Mouse (Mus musculus) forebrain, postnatal 0 days (tissue): ENCODE measurements around the gene Dennd2a. TPM values are rescaled to one million over a fixed set of nuclear protein-coding genes. Genes with fewer than 3 reads are reported as not detected.

ENCODE experiments used
- ATAC-seq: fragments of 200-750 bp; cut with Nextera tagmentation; 2 replicates; pipeline ENCODE4 v1.8.0; 2017; ENCODE audit warnings: mild to moderate bottlenecking, moderate library complexity
- DNase-seq: peaks from one replicate; pipeline ENCODE4 v3.0.0-alpha.2; 2015
- H3K27ac ChIP-seq: fragments of 300-500 bp; sonication (generic); 2 replicates; pipeline ENCODE4 v1.5.1; 2014; ENCODE audit warnings: low read depth, mild to moderate bottlenecking, antibody characterized with exemption, low read length, moderate library complexity, mixed read lengths
- H3K27me3 ChIP-seq: fragments of 300-500 bp; sonication (generic); 2 replicates; pipeline ENCODE4 v1.6.1; 2014; ENCODE audit warnings: mild to moderate bottlenecking, low read length, mixed read lengths; ENCODE audit not compliant: insufficient read depth
- H3K36me3 ChIP-seq: fragments of 300-500 bp; sonication (generic); 2 replicates; pipeline ENCODE4 v1.6.1; 2014; ENCODE audit warnings: mild to moderate bottlenecking, moderate library complexity; ENCODE audit not compliant: insufficient read depth
- H3K4me1 ChIP-seq: fragments of 300-500 bp; sonication (generic); 2 replicates; pipeline ENCODE4 v1.6.1; 2014; ENCODE audit warnings: antibody characterized with exemption; ENCODE audit not compliant: insufficient read depth
- H3K4me2 ChIP-seq: fragments of 300-500 bp; sonication (generic); 2 replicates; pipeline ENCODE4 v1.6.1; 2014; ENCODE audit warnings: low read depth, mild to moderate bottlenecking, moderate library complexity
- H3K4me3 ChIP-seq: fragments of 300-500 bp; sonication (generic); 2 replicates; pipeline ENCODE4 v1.5.1; 2014; ENCODE audit warnings: low read depth, low read length, mixed read lengths
- H3K9ac ChIP-seq: fragments of 300-500 bp; sonication (generic); 2 replicates; pipeline ENCODE4 v1.6.1; 2014; ENCODE audit warnings: mild to moderate bottlenecking
- H3K9me3 ChIP-seq: fragments of 300-500 bp; sonication (generic); 2 replicates; pipeline ENCODE4 v1.6.1; 2016; ENCODE audit warnings: low read length
- CTCF ChIP-seq: sonication (generic); IDR thresholded peaks from 2 replicates; pipeline ENCODE4 v1.5.1; 2016; ENCODE audit warnings: antibody characterized with exemption, control low read depth, low read depth
- WGBS: fragments of 180-500 bp; shearing (Covaris S2); extraction: QIAGEN DNeasy Blood & Tissue Kit; methylation state at CpG from one replicate; pipeline ENCODE4 v1.1.7; 2014; 5-methylcytosine and 5-hydroxymethylcytosine counted together
- polyA plus RNA-seq: library from polyadenylated mRNA; unstranded; fragments of >200 nt; fragmentation: Nextera tagmentation; extraction: Ambion mirVana; gene quantifications from 2 replicates; pipeline ENCODE4 v1.2.1, GENCODE M21; 2015
- total RNA-seq: library from RNA; depleted of rRNA; stranded (reverse); fragments of >200 nt; gene quantifications from 2 replicates; pipeline ENCODE4 v1.2.3, GENCODE M21; 2014

The Dennd2a gene
- total and polyA plus RNA-seq, 2 experiments from 2014 or later: 8.2 to 13.7 TPM

DNA sequence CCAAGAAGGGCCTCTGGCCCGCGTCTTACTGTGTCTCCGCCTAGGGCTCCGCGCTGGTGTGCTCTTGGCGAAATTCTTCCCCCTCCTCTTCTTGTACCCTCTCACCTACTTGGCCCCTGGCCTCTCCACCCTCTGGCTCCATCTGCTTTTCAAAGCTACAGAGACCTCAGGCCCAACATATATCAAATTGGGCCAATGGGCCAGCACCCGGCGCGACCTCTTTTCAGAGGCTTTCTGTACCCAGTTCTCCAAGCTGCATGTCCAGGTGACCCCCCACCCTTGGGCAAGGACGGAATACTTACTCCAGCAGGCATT lies 16.8 kb upstream of the Dennd2a start:
- Histone ChIP-seq H3K4me2 (peak overlapping the region; percentile 89), H3K4me3 (peak overlapping the region; percentile 66), H3K36me3 (peaks cover 26% of the 10 kb centered on the region), H3K27ac (peak overlapping the region; percentile 90), H3K4me1 (peaks cover 11% of the 10 kb centered on the region; the same call in 1 of the 2 replicates), H3K9me3 (no peaks in the 10 kb centered on the region), H3K9ac (peak overlapping the region; percentile 88), H3K27me3 (no peaks in the 10 kb centered on the region)
- DNase-seq (no peak), ATAC-seq (no peak)
- WGBS: 15% methylated on average over 10 of the region's 10 CpGs
- TF ChIP-seq CTCF: no peak

DNA sequence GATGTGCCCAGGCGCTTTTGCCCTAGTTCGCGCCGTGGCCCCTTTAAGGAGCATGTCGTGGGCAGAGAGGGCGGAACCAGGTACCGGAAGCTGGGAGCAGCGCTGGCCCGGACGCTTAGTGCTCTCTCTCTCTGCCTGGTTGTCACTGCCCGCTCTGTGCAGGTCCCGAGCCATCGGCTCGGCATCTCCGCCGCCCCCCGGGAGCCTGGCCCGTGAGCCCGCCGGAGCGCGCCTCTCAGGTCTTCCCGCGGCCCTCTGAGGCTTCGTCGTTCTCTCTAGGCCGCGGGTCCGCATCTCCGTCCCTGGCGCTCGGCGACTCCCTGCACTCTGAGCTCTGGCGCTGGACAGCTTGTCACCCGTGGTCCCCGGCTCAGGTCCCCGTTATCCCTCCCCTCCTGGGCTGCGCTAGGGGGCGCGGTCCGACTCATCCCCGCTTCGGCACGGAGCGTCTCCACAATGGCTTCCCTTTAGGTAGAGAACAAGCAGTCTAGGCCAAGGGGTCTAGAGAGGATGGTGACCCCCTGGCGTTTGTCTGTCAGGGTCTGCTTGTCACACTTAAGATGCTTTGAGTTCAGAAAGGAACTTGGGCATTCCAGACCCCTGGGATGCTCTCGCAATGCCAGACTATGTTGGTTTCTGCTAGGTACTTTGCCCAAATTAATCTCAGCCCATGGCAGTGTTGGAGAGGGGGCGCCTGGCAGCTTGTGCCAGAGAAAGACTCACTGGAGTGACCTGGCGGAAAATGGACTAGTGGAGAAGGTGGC lies 16.3 kb upstream of the Dennd2a start, which contains the start of gene Adck2:
Gene Adck2, plus strand, starts transcription at position 83 of the 764 bp plus-strand sequence.
- Histone ChIP-seq H3K9ac (peak within 1 kb of the TSS; percentile 88), H3K4me1 (peaks cover 11% of the 10 kb centered on the region; the same call in 1 of the 2 replicates), H3K27ac (peak within 1 kb of the TSS; percentile 90), H3K9me3 (no peaks in the 10 kb centered on the region), H3K4me3 (peak within 1 kb of the TSS; percentile 66), H3K36me3 (peaks cover 21% of the 10 kb centered on the region), H3K27me3 (no peaks in the 10 kb centered on the region), H3K4me2 (peak within 1 kb of the TSS; percentile 89)
- ATAC-seq (peak; percentile 97), DNase-seq (peak; percentile 84)
- under 1% methylated on average over 49 of the region's 49 CpGs for WGBS
- TF ChIP-seq CTCF: peak; percentile 64

DNA sequence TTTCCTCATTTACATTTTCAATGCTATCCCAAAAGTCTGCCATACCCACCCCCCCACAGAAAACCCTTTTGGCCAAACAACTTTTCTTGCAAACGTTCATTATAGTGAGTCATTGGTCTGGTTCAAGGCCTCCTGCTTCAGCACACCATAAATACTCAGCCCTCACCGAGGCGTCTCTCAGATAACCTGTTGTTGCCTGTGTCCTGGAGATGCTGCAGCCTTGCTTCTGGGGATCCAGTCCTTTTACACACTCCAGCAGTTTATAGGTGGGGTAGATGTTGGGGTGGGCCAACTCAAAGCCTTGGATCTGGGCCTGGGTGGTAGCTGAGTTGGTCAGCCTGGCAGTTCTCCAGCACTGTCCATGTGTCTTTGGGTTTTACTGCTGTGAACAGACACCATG lies 12.8 kb upstream of the Dennd2a start:
- Histone ChIP-seq H3K9ac (no peak overlapping the region), H3K4me3 (no peak overlapping the region), H3K4me1 (peaks cover 11% of the 10 kb centered on the region; the same call in 1 of the 2 replicates), H3K27me3 (no peaks in the 10 kb centered on the region), H3K27ac (no peak overlapping the region), H3K9me3 (no peaks in the 10 kb centered on the region), H3K36me3 (no peaks in the 10 kb centered on the region), H3K4me2 (no peak overlapping the region)
- no peak for ATAC-seq
- no peak for DNase-seq
- 82% methylated on average over 3 of the region's 3 CpGs for WGBS
- no peak for TF ChIP-seq CTCF

DNA sequence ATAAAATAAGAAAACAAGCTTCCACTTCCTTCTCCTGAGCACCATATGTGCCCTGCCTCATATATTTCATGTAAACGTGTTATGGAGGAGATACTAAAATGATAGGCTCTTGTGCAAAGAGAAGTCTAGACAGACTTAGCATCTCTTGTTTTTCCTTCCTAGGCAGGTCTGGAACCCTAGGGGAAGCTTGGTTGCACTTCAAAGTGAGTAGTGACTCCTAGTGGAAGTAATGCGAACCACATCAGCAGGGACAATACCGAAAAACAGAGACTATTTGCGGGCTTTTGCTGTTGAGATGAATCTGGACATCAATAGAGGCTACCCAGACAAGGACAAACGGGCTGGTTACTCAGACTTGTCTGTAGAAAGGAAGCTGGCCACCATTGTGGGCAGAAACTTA lies 9.9 kb upstream of the Dennd2a start:
- ATAC-seq (peak; percentile 65), DNase-seq (peak; percentile 72)
- peak; percentile 86 for TF ChIP-seq CTCF
- Histone ChIP-seq H3K4me2 (no peak overlapping the region), H3K9ac (no peak overlapping the region), H3K9me3 (no peaks in the 10 kb centered on the region), H3K27me3 (no peaks in the 10 kb centered on the region), H3K27ac (no peak overlapping the region), H3K4me3 (no peak overlapping the region), H3K36me3 (no peaks in the 10 kb centered on the region), H3K4me1 (no peaks in the 10 kb centered on the region)
- 10% methylated on average over 5 of the region's 5 CpGs for WGBS

DNA sequence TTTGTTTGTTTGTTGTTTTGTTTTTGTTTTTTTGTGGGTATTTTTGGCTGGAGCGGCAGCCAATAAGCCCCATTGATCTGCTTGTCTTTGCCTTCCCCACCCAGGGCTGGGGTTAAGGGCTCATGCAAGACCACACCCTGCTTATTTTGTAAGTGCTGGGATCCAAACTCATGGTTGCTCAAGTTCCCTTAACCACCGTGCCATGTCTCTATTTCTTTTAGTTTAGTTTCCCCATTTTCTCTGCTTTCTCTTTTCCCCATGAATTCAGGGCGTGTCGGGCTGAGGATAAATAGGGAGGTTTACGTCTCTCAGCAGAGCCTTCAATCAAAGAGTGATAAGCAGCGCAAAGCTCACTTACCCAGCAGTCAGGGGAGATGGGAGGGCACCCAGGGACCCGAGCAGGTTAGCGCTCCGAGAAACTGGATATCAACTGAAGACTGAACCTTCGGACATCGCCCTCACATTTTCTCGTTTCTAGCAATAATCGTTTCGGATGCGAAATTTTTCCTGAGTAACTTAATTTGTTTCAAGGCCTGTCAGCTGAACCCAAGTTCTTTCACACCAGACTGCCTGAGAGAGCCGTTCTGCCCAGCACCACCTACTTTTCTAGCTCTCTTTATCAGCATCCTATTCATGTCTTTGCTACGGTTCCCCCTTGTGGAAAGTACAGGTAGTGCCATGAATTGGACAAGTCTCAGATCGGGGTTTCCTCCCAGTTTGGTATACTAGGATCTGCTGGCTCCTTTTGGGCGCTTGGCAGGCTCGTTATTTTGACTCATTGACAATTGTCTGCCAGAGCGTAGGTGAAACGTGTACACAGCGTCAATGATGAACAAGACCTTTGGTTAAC lies 4.7 kb upstream of the Dennd2a start:
- Histone ChIP-seq H3K27me3 (no peaks in the 10 kb centered on the region), H3K4me1 (peaks cover 7% of the 10 kb centered on the region), H3K9ac (no peak overlapping the region), H3K9me3 (no peaks in the 10 kb centered on the region), H3K27ac (no peak overlapping the region), H3K4me3 (peak overlapping the region; percentile 9; the same call in 1 of the 2 replicates), H3K36me3 (no peaks in the 10 kb centered on the region), H3K4me2 (peak overlapping the region; percentile 40)
- DNase-seq: peak; percentile 93
- 20% methylated on average over 23 of the region's 23 CpGs for WGBS
- peak; percentile 95 for TF ChIP-seq CTCF
- peak; percentile 66 for ATAC-seq

DNA sequence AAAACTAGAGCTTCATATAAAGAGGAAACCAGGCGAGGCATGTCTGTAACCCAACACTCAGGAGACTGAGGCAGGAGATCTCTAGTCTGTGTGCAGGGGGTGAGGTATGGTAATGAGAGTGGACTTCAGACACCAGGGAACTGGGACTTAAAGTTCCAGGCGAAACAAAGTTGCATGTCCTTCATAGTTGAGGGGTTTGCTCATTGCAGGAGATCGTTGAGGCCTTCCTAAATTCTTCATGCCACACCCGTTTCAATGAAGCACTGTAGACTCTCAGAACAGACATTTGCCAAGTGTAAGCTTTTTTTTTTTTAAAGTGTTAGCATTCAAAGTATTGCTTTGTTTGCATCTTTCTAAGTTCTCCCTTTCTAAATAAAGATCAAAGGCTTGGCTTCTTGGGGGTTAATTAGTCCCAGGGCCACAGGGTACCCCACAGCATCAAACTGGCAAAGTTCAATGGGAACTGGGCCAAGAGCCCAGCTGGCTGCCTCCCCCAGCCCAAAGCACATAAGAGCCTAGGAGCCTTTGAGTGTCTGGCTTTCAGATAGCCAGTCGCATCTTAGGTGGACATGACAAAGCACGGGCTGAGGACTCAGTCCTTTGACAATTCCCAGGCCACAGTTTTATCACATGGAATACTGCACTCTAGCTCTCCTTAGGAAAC lies 1.7 kb upstream of the Dennd2a start:
- 40% methylated on average over 6 of the region's 6 CpGs for WGBS
- H3K4me1 ChIP-seq: peaks cover 31% of the 10 kb centered on the region
- no peaks in the 10 kb centered on the region for H3K27me3 ChIP-seq
- H3K9ac ChIP-seq: no peak overlapping the region
- DNase-seq (no peak), ATAC-seq (no peak)
- H3K9me3 ChIP-seq: no peaks in the 10 kb centered on the region
- no peak overlapping the region for H3K4me2 ChIP-seq
- H3K36me3 ChIP-seq: no peaks in the 10 kb centered on the region
- TF ChIP-seq CTCF: no peak
- no peak overlapping the region for H3K27ac ChIP-seq
- no peak overlapping the region for H3K4me3 ChIP-seq
